Mouse (Mus musculus) heart, adult 2 months (tissue): ENCODE measurements at regions not wholly inside any gene's neighbourhood (a gene's known extent, or its start where the extent isn't known, plus 50 kb on each side); places are given as distances from the start of the nearest gene placed in this dataset.
A peak's percentile ranks its signal among the peaks of the same experiment; 100 is the strongest.

Experiments used
- DNase-seq, 2 experiments: peaks; one replicate each; pipeline ENCODE4 v3.0.0; 2021
- H3K27ac ChIP-seq: fragments of 200-600 bp; 2 replicates; pipeline ENCODE4 v1.8.1; 2022
- H3K27me3 ChIP-seq: fragments of 200-500 bp; 2 replicates; pipeline ENCODE4 v1.6.1; 2012; ENCODE audit warnings: mild to moderate bottlenecking, low read length, inconsistent platforms, mixed read lengths; ENCODE audit not compliant: control insufficient read depth, insufficient read depth
- H3K36me3 ChIP-seq: fragments of 200-500 bp; 2 replicates; pipeline ENCODE4 v1.6.1; 2012; ENCODE audit warnings: low read length, inconsistent platforms; ENCODE audit not compliant: control insufficient read depth, insufficient read depth
- H3K4me1 ChIP-seq: fragments of 200-500 bp; 2 replicates; pipeline ENCODE4 v1.6.1; 2011; ENCODE audit warnings: low read length; ENCODE audit not compliant: control insufficient read depth, insufficient read depth
- H3K4me3 ChIP-seq: fragments of 200-600 bp; 2 replicates; pipeline ENCODE4 v1.8.1; 2022
- H3K79me2 ChIP-seq: fragments of 200-500 bp; replicated peaks from 2 replicates; pipeline ENCODE4 v1.6.1; 2012; ENCODE audit warnings: mild to moderate bottlenecking, inconsistent platforms, low read length, moderate library complexity, mixed read lengths; ENCODE audit not compliant: control insufficient read depth, insufficient read depth
- H3K9ac ChIP-seq: fragments of 200-500 bp; 2 replicates; pipeline ENCODE4 v1.6.1; 2012; ENCODE audit warnings: low read depth, mild to moderate bottlenecking, control low read depth, inconsistent platforms, low read length, mixed read lengths
- CTCF ChIP-seq: fragments of 200-600 bp; IDR thresholded peaks from 2 replicates; pipeline ENCODE4 v1.8.1; 2022; ENCODE audit warnings: antibody characterized with exemption, mild to moderate bottlenecking, moderate library complexity
- EP300 ChIP-seq: fragments of 200-500 bp; IDR thresholded peaks from 2 replicates; pipeline ENCODE4 v1.6.1; 2011; ENCODE audit warnings: low read depth, low read length, control low read depth; ENCODE audit not compliant: insufficient read depth
- POLR2A ChIP-seq: fragments of 200-500 bp; IDR thresholded peaks from 2 replicates; pipeline ENCODE4 v1.6.1; 2011; ENCODE audit warnings: mild to moderate bottlenecking, low read depth, low read length, control low read depth; ENCODE audit not compliant: insufficient read depth
- WGBS: fragments of 180-500 bp; shearing (Covaris S2); methylation state at CpG from one replicate; pipeline ENCODE4 v1.1.7; 2018; 5-methylcytosine and 5-hydroxymethylcytosine counted together
- intact Hi-C: fragments of 180-260 bp; cut with DNase I; formaldehyde crosslinking; loops from one replicate; pipeline ENCODE4 v1.15.1; 2025

- Histone ChIP-seq H3K79me2 (no peaks in the 10 kb centered on the region), H3K36me3 (no peaks in the 10 kb centered on the region), H3K4me1 (no peaks in the 10 kb centered on the region), H3K4me3 (no peak overlapping the region), H3K9ac (no peak overlapping the region), H3K27me3 (no peaks in the 10 kb centered on the region), H3K27ac (no peak overlapping the region)
- no peak for DNase-seq
- intact Hi-C loops = loop anchor here (1.0 to 5.0 kb wide), 3 partner anchors 122 to 431 kb away; no protein-coding TSS in a partner anchor
- 5% methylated on average over 3 of the region's 3 CpGs for WGBS
- TF ChIP-seq POLR2A (no peak), CTCF (peak; percentile 80)
Observed at GRCm38 (mm10) chrX:13224902-13225301, 55.9 kb upstream of the Ddx3x start.

- H3K4me1 ChIP-seq = peaks cover 2% of the 10 kb centered on the region
- no peaks in the 10 kb centered on the region for H3K27me3 ChIP-seq
- H3K36me3 ChIP-seq = no peaks in the 10 kb centered on the region
- 67% methylated on average over 3 of the region's 3 CpGs for WGBS
- intact Hi-C loops = loop anchor here (5.0 kb wide), 1 partner anchor 121 kb away; no protein-coding TSS in a partner anchor
- no peak overlapping the region for H3K9ac ChIP-seq
- DNase-seq = no peak
- TF ChIP-seq EP300 (no peak), CTCF (no peak), POLR2A (no peak)
- H3K27ac ChIP-seq = no peak overlapping the region
- no peaks in the 10 kb centered on the region for H3K79me2 ChIP-seq
- H3K4me3 ChIP-seq = no peak overlapping the region
Observed at GRCm38 (mm10) chrX:13226429-13226828, 54.3 kb upstream of the Ddx3x start.

- H3K36me3 ChIP-seq = no peaks in the 10 kb centered on the region
- peak overlapping the region; percentile 51 for H3K4me3 ChIP-seq
- H3K27ac ChIP-seq = peak overlapping the region; percentile 79
- DNase-seq = peak in 1 of 2 experiments; percentile 38
- H3K27me3 ChIP-seq = no peaks in the 10 kb centered on the region
- H3K9ac ChIP-seq = peak overlapping the region; percentile 85
- H3K79me2 ChIP-seq = no peaks in the 10 kb centered on the region
- no peak for TF ChIP-seq POLR2A
- no peak for TF ChIP-seq EP300
- peak; percentile 61 for TF ChIP-seq CTCF
- WGBS = 18% methylated on average over 8 of the region's 8 CpGs
- peaks cover 2% of the 10 kb centered on the region for H3K4me1 ChIP-seq
- intact Hi-C loops = loop anchor here (1.0 to 5.0 kb wide), 3 partner anchors 50 to 231 kb away; partner anchors contain the start of gene Ddx3x
Observed at GRCm38 (mm10) chrX:13229891-13230614, 50.7 kb upstream of the Ddx3x start.

- H3K79me2 ChIP-seq = no peaks in the 10 kb centered on the region
- DNase-seq = peak; percentile 80 to 88
- 10% methylated on average over 17 of the region's 17 CpGs for WGBS
- peak overlapping the region; percentile 79 for H3K27ac ChIP-seq
- H3K9ac ChIP-seq = peak overlapping the region; percentile 87
- peak overlapping the region; percentile 51 for H3K4me3 ChIP-seq
- peaks cover 2% of the 10 kb centered on the region for H3K4me1 ChIP-seq
- H3K36me3 ChIP-seq = no peaks in the 10 kb centered on the region
- no peaks in the 10 kb centered on the region for H3K27me3 ChIP-seq
- TF ChIP-seq EP300 (no peak), CTCF (peak; percentile 41), POLR2A (0 out of 2 replicates have a peak, but pooled peaks have one; percentile 27)
- intact Hi-C loops = loop anchor here (1.0 to 2.0 kb wide), 2 partner anchors 50 to 230 kb away; partner anchors contain the start of gene Ddx3x
Observed at GRCm38 (mm10) chrX:13230615-13231179, 50.1 kb upstream of the Ddx3x start.
